Mouse (Mus musculus) ES-E14 (cell line): ENCODE measurements around the gene Spsb1.

Source experiments
- HCFC1 ChIP-seq: IDR thresholded peaks from 2 replicates; pipeline ENCODE4 v1.6.1; 2012; ENCODE audit warnings: low read length, inconsistent platforms, borderline replicate concordance; ENCODE audit not compliant: insufficient read depth
- MAFK ChIP-seq: IDR thresholded peaks from 2 replicates; pipeline ENCODE4 v1.6.1; 2014; ENCODE audit warnings: mild to moderate bottlenecking, low read depth, low read length, inconsistent platforms; ENCODE audit not compliant: insufficient read depth
- ZNF384 ChIP-seq: IDR thresholded peaks from 2 replicates; pipeline ENCODE4 v1.6.1; 2012; ENCODE audit warnings: low read depth, low read length, inconsistent platforms

DNA sequence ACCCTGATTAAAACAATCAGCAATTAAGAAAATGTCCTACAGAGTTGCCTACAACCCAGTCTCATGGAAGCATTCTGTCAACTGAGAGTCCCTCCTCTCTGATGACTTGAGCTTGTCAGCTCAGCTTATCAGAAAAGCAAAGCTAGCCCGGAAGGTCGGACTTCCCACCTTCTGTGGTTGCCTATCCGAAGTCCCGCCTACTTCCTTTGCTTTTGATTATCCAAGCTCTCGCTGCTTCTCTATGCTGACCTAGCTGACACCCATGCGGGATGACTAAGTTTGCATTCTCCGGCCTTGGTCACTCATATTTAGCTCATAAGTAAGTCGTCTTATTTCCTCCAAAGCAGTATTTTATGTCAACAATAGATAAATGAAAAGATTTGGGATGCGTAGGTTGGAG is 91.3 kb downstream of the Spsb1 start:
- no peak for TF ChIP-seq MAFK
- no peak for TF ChIP-seq HCFC1
- no peak for TF ChIP-seq ZNF384
